Comparison of ENCODE assay signal across 9 mouse cellular contexts in the genomic region with DNA sequence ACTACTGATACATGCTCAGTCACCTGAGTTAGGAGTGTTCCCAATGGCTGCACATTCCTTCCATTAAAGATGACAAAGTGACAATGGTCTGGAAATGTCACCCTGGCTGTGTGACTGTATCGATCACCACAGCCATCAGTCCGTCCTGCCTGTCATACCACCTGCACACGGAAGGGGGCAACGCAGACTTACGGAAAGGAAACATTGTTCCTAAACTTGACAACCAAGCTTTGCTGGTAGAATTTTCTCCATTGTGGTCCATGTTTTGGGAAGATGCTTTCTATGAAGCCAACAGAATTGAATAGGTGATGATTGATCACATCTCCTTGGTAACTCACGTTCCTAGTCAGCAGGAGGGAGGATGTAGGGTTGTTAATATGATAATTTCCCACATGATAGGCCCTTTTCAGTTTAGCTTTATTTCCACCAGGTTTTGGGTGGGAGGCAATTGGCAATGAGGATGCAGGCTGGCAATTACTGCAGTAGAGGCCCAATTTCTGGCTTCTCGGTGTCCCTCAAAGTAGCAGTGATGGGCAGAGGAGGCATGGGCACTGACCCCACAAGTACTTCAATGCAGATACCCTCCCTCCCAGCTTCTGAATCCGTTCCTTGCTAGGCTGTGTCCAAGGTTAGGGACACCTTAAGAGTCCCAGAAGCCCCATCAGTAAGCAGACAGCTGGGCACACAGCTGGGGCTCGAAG. TPM values are rescaled to one million over a fixed set of nuclear protein-coding genes. Genes with fewer than 3 reads are reported as not detected.
DNase-seq lines count a peak whose midpoint lies in the region; ATAC-seq lines count a peak whose summit lies in the region.
"Had no signal": no experiment of that assay in that cellular context is flagged by ENCODE, and none has a peak within 500 bp of the region (broad histone marks: within the 10 kb centered on the region; RNA-seq: fewer than 3 reads in every experiment).

No protein-coding gene starts in this region.

- no peak overlapping the region for H3K4me2 ChIP-seq in hindbrain, embryonic 11.5 days (replicated peaks; ENCODE audit: low read depth, low read length)
- no peak overlapping the region for H3K4me2 ChIP-seq in hindbrain, embryonic 13.5 days
- no peak overlapping the region for H3K4me2 ChIP-seq in neural tube, embryonic 11.5 days (ENCODE audit: low read depth)

- peaks cover 41% of the 10 kb centered on the region for H3K27me3 ChIP-seq in hindbrain, embryonic 11.5 days (ENCODE audit: control insufficient read depth, insufficient read depth, low read length)
- peaks cover 61% of the 10 kb centered on the region for H3K27me3 ChIP-seq in hindbrain, embryonic 13.5 days
- H3K27me3 ChIP-seq in embryonic facial prominence, embryonic 10.5 days (replicated peaks; ENCODE audit: low read depth, poor library complexity, severe bottlenecking), result peaks cover 63% of the 10 kb centered on the region
- H3K27me3 ChIP-seq in limb, embryonic 10.5 days (ENCODE audit: low read depth, poor library complexity, severe bottlenecking), result peaks cover 74% of the 10 kb centered on the region
- H3K27me3 ChIP-seq in neural tube, embryonic 11.5 days (ENCODE audit: control insufficient read depth, insufficient read depth, low read length), result peaks cover 44% of the 10 kb centered on the region

- H3K4me1 ChIP-seq in hindbrain, embryonic 11.5 days (replicated peaks; ENCODE audit: control insufficient read depth, insufficient read depth, low read length), result no peaks in the 10 kb centered on the region
- peaks cover 38% of the 10 kb centered on the region for H3K4me1 ChIP-seq in hindbrain, embryonic 13.5 days (replicated peaks)
- H3K4me1 ChIP-seq in embryonic facial prominence, embryonic 10.5 days, result peaks cover 14% of the 10 kb centered on the region
- peaks cover 16% of the 10 kb centered on the region for H3K4me1 ChIP-seq in limb, embryonic 10.5 days
- peaks cover 10% of the 10 kb centered on the region for H3K4me1 ChIP-seq in neural tube, embryonic 11.5 days (ENCODE audit: control insufficient read depth, insufficient read depth, low read length)

- H3K9ac ChIP-seq in hindbrain, embryonic 11.5 days (ENCODE audit: low read depth, low read length), result no peak overlapping the region
- no peak overlapping the region for H3K9ac ChIP-seq in hindbrain, embryonic 13.5 days
- H3K9ac ChIP-seq in neural tube, embryonic 11.5 days (ENCODE audit: low read length), result no peak overlapping the region

- no peaks in the 10 kb centered on the region for H3K36me3 ChIP-seq in hindbrain, embryonic 11.5 days (ENCODE audit: control insufficient read depth, insufficient read depth, low read length)
- H3K36me3 ChIP-seq in hindbrain, embryonic 13.5 days, result no peaks in the 10 kb centered on the region
- H3K36me3 ChIP-seq in embryonic facial prominence, embryonic 10.5 days (replicated peaks), result no peaks in the 10 kb centered on the region
- 0 out of 2 replicates have a peak, but pooled peaks cover 3% of the 10 kb centered on the region for H3K36me3 ChIP-seq in limb, embryonic 10.5 days
- H3K36me3 ChIP-seq in neural tube, embryonic 11.5 days (ENCODE audit: control insufficient read depth, insufficient read depth, low read length), result no peaks in the 10 kb centered on the region

- H3K4me3 ChIP-seq in hindbrain, embryonic 11.5 days (ENCODE audit: low read depth, low read length), result no peak overlapping the region
- H3K4me3 ChIP-seq in hindbrain, embryonic 13.5 days, result no peak overlapping the region
- no peak overlapping the region for H3K4me3 ChIP-seq in embryonic facial prominence, embryonic 10.5 days
- H3K4me3 ChIP-seq in limb, embryonic 10.5 days, result no peak overlapping the region
- no peak overlapping the region for H3K4me3 ChIP-seq in neural tube, embryonic 11.5 days (ENCODE audit: low read depth, low read length)

- peak; percentile 77 for DNase-seq in hindbrain, embryonic 11.5 days (ENCODE audit: low spot score)
- peak; percentile 81 for DNase-seq in ZHBTc4 (ENCODE audit: low read depth, low spot score)
- peak; percentile 66 for DNase-seq in embryonic facial prominence, embryonic 10.5 days (ENCODE audit: low spot score)
- peak; percentile 93 for DNase-seq in induced T-regulatory cell, adult 2 months (ENCODE audit: low read depth)
- DNase-seq in limb, embryonic 10.5 days (ENCODE audit: low spot score), result peak; percentile 67
- peak; percentile 69 for DNase-seq in neural tube, embryonic 11.5 days (ENCODE audit: low spot score)
- DNase-seq in thymus, postnatal 10 days (ENCODE audit: low spot score in 2 of 2), result peak; percentile 66 to 78

- WGBS in hindbrain, embryonic 11.5 days, result 30% methylated on average over 9 of the region's 9 CpGs
- WGBS in hindbrain, embryonic 13.5 days, result 24% methylated on average over 9 of the region's 9 CpGs
- WGBS in embryonic facial prominence, embryonic 10.5 days, result 30% methylated on average over 9 of the region's 9 CpGs
- WGBS in limb, embryonic 10.5 days, result 30% methylated on average over 9 of the region's 9 CpGs
- WGBS in neural tube, embryonic 11.5 days, result 25% methylated on average over 9 of the region's 9 CpGs

- no peak overlapping the region for H3K27ac ChIP-seq in hindbrain, embryonic 11.5 days (ENCODE audit: low read depth, low read length)
- no peak overlapping the region for H3K27ac ChIP-seq in hindbrain, embryonic 13.5 days
- H3K27ac ChIP-seq in embryonic facial prominence, embryonic 10.5 days (replicated peaks), result no peak overlapping the region
- no peak overlapping the region for H3K27ac ChIP-seq in limb, embryonic 10.5 days
- no peak overlapping the region for H3K27ac ChIP-seq in neural tube, embryonic 11.5 days (ENCODE audit: low read depth, low read length)

- no peaks in the 10 kb centered on the region for H3K9me3 ChIP-seq in hindbrain, embryonic 11.5 days (ENCODE audit: control insufficient read depth, low read length)
- no peaks in the 10 kb centered on the region for H3K9me3 ChIP-seq in hindbrain, embryonic 13.5 days
- no peaks in the 10 kb centered on the region for H3K9me3 ChIP-seq in embryonic facial prominence, embryonic 10.5 days
- no peaks in the 10 kb centered on the region for H3K9me3 ChIP-seq in limb, embryonic 10.5 days (replicated peaks)
- H3K9me3 ChIP-seq in neural tube, embryonic 11.5 days (ENCODE audit: control insufficient read depth, low read length), result no peaks in the 10 kb centered on the region

- ATAC-seq in hindbrain, embryonic 11.5 days (ENCODE audit: low FRiP score), result no peak
- no peak for ATAC-seq in hindbrain, embryonic 13.5 days (ENCODE audit: low FRiP score)
- ATAC-seq in neural tube, embryonic 11.5 days (ENCODE audit: insufficient read depth, low FRiP score, low TSS enrichment), result no peak

RNA-seq across cellular contexts. Expression of a gene that starts 2.1 kb away (rescaled TPM):
- polyA plus RNA-seq in hindbrain, embryonic 11.5 days (2014; fragmentation: Nextera tagmentation; extraction: Ambion mirVana), result 0.91 and 1.1 TPM in 2 replicates
- 3.1 and 3.3 TPM in 2 replicates for polyA plus RNA-seq in hindbrain, embryonic 13.5 days (2015; fragmentation: Nextera tagmentation; extraction: Ambion mirVana)
- polyA plus RNA-seq in embryonic facial prominence, embryonic 10.5 days (2016; fragmentation: Nextera tagmentation; extraction: Ambion mirVana), result 0.49 and 0.67 TPM in 2 replicates
- 0.49 and 0.73 TPM in 2 replicates for polyA plus RNA-seq in limb, embryonic 10.5 days (2016; fragmentation: Nextera tagmentation; extraction: Ambion mirVana)
- 0.78 and 1.2 TPM in 2 replicates for polyA plus RNA-seq in neural tube, embryonic 11.5 days (2014; fragmentation: Nextera tagmentation; extraction: Ambion mirVana)

RNA-seq across cellular contexts. Expression of a gene that starts 36.6 kb away (rescaled TPM):
- polyA plus RNA-seq in hindbrain, embryonic 11.5 days (2014; fragmentation: Nextera tagmentation; extraction: Ambion mirVana), result 5.2 and 7.3 TPM in 2 replicates
- polyA plus RNA-seq in hindbrain, embryonic 13.5 days (2015; fragmentation: Nextera tagmentation; extraction: Ambion mirVana), result 21.3 and 22.3 TPM in 2 replicates
- polyA plus RNA-seq in embryonic facial prominence, embryonic 10.5 days (2016; fragmentation: Nextera tagmentation; extraction: Ambion mirVana), result 8.4 and 10.9 TPM in 2 replicates
- 10.1 and 12.3 TPM in 2 replicates for polyA plus RNA-seq in limb, embryonic 10.5 days (2016; fragmentation: Nextera tagmentation; extraction: Ambion mirVana)
- 5.8 and 7.5 TPM in 2 replicates for polyA plus RNA-seq in neural tube, embryonic 11.5 days (2014; fragmentation: Nextera tagmentation; extraction: Ambion mirVana)

RNA-seq across cellular contexts. Expression of a gene that starts 39.5 kb away (rescaled TPM):
- 0.25 and 0.27 TPM in 2 replicates for polyA plus RNA-seq in hindbrain, embryonic 11.5 days (2014; fragmentation: Nextera tagmentation; extraction: Ambion mirVana)
- polyA plus RNA-seq in hindbrain, embryonic 13.5 days (2015; fragmentation: Nextera tagmentation; extraction: Ambion mirVana), result 0.87 and 1.3 TPM in 2 replicates
- polyA plus RNA-seq in embryonic facial prominence, embryonic 10.5 days (2016; fragmentation: Nextera tagmentation; extraction: Ambion mirVana), result 0.47 and 0.49 TPM in 2 replicates
- 0.29 and 0.30 TPM in 2 replicates for polyA plus RNA-seq in limb, embryonic 10.5 days (2016; fragmentation: Nextera tagmentation; extraction: Ambion mirVana)
- not detected in 2 replicates for polyA plus RNA-seq in neural tube, embryonic 11.5 days (2014; fragmentation: Nextera tagmentation; extraction: Ambion mirVana)

RNA-seq across cellular contexts. Expression of a gene that starts 49.4 kb away (rescaled TPM):
- polyA plus RNA-seq in hindbrain, embryonic 11.5 days (2014; fragmentation: Nextera tagmentation; extraction: Ambion mirVana), result not detected in 2 replicates
- 0.40 and 0.58 TPM in 2 replicates for polyA plus RNA-seq in hindbrain, embryonic 13.5 days (2015; fragmentation: Nextera tagmentation; extraction: Ambion mirVana)
- polyA plus RNA-seq in embryonic facial prominence, embryonic 10.5 days (2016; fragmentation: Nextera tagmentation; extraction: Ambion mirVana), result not detected in 2 replicates
- polyA plus RNA-seq in limb, embryonic 10.5 days (2016; fragmentation: Nextera tagmentation; extraction: Ambion mirVana), result not detected in 2 replicates
- not detected in 2 replicates for polyA plus RNA-seq in neural tube, embryonic 11.5 days (2014; fragmentation: Nextera tagmentation; extraction: Ambion mirVana)
- polyA plus RNA-seq: lung, embryonic 16.5 days had no signal

RNA-seq across cellular contexts. Expression of a gene that starts 52.8 kb away (rescaled TPM):
- 4.1 and 5.4 TPM in 2 replicates for polyA plus RNA-seq in hindbrain, embryonic 11.5 days (2014; fragmentation: Nextera tagmentation; extraction: Ambion mirVana)
- 3.6 and 4.3 TPM in 2 replicates for polyA plus RNA-seq in hindbrain, embryonic 13.5 days (2015; fragmentation: Nextera tagmentation; extraction: Ambion mirVana)
- polyA plus RNA-seq in embryonic facial prominence, embryonic 10.5 days (2016; fragmentation: Nextera tagmentation; extraction: Ambion mirVana), result 2.8 and 2.9 TPM in 2 replicates
- polyA plus RNA-seq in limb, embryonic 10.5 days (2016; fragmentation: Nextera tagmentation; extraction: Ambion mirVana), result 1.8 and 2.4 TPM in 2 replicates
- 3.6 and 3.9 TPM in 2 replicates for polyA plus RNA-seq in neural tube, embryonic 11.5 days (2014; fragmentation: Nextera tagmentation; extraction: Ambion mirVana)
